Mouse (Mus musculus) neutrophil, adult 83 days (primary cell): ENCODE data around the gene Rpe. TPM values are rescaled to one million over a fixed set of nuclear protein-coding genes. Genes with fewer than 3 reads are reported as not detected.

Experiments used
- total RNA-seq, 2 experiments: library from RNA; stranded (reverse); gene quantifications; one replicate each; pipeline ENCODE4 v1.2.4; 2023

Rpe gene
- 10 to 100 TPM; 70.7 to 71.8 TPM for total RNA-seq

GRCm38 (mm10) chr1:66700693-66701575 lies at the start of gene Rpe:
Rpe (plus strand) TSS chr1:66700831.

Other genes starting within 250 kb of the Rpe start
- gene Unc80, start 232.5 kb upstream of the Rpe start, total RNA-seq, result not detected
- 10 to 100 TPM; 10.7 to 12.8 TPM for gene Kansl1l, start 116.7 kb downstream of the Rpe start, total RNA-seq
- gene Acadl, start 162.4 kb downstream of the Rpe start, total RNA-seq, result 10 to 100 TPM; 44.5 to 50.6 TPM
- 1 to 10 TPM; 1.9 to 2.8 TPM for gene Myl1, start 244.6 kb downstream of the Rpe start, total RNA-seq